Mouse (Mus musculus) lung, postnatal 25 days (tissue): ENCODE data around the gene Gna15.

Source experiments
- DNase-seq: peaks from one replicate; pipeline ENCODE4 v3.0.0; 2022; ENCODE audit warnings: low spot score

Gene Gna15

DNA sequence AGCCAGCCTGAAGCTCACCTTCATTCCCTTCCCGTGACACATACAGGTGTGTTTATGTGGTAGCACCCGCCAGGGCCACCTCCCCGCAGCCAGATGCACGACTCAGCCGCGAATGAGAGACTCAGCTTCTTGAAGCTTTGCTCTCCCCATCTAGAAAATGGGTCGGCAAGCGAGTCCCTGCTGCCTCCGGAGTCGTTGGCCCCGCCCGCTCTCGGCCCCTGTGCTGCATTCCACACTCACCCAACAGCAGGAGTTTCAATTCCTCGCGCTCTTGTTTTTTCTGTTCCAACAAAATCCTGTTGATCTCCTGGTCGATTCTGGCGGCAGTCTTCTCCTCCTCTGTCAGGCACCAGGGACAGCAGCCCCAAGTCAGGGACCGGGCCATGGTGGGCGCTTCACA lies 455 bp downstream of the Gna15 start:
- no peak for DNase-seq

DNA sequence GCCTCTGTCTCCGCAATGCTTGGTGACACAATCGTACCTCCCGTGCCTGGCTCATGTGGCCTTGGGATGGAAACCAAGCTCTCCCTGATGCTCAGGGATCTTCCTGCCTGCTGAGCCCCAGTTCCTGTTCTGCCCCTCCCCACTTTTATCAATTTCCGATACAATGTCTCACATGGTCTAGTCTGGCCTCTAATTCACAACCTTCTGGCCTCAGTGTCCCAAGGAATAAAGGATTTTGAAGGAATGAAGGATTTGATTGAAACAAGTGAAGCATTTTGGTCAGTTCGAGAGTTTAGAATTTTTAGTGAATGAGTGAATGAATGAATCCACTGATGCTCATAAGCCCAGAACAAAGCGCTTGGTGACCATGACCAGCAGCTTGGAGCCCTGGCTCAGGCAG lies 883 bp downstream of the Gna15 start:
- DNase-seq = no peak

DNA sequence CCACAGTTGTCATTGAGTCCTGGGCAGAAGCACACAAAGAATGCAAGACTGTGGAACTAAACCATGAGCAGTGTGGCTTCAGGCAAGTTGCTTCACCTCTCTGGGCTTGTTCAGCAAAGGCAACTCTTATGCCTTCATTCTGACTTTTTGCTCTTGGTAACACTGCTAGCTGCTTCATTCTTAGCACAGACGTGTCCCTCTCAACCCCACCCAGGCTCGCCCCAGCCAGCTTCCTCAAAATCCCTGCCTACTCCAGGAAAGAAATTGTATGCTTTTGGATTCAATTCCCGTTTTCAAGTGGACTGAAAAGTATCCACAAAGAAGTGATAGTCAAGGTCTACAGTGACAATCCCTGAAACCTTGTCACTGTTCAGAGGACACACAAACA lies 4.1 kb downstream of the Gna15 start:
- DNase-seq = no peak

DNA sequence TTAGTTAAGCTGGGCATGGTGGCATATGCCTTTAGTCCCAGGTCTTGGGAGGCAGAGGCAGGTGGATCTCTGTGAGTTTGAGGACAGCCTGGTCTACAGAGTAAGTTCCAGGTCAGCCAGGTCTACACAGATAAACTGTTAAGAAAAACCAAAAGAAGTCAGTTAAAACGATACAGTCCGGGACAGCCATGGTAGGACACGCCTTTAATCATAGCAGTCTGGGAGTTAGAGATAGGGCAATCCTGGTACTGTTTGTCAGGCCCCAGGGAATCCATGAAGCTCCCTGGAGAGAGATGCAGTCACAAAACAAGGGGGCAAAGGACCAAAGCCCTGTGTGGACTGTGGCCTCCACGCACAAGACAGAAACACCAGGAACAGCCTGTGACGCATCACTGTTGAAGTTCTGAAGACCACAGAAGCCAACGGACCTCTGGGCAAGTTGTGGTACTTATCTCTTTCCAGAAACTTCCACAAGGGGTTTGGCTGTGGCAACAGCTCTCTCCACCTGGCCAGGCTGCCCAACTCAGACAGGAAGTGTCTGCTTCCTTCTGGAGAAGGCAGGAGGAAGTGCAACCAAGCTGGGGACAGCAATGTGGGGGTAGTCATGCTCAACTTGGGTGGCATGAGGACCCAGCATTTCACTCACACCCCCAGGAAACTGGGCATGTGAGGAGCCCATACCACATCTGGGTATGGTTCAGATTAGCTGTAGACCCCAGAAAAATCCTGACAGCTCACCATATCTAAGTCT lies 4.6 kb downstream of the Gna15 start:
- no peak for DNase-seq

DNA sequence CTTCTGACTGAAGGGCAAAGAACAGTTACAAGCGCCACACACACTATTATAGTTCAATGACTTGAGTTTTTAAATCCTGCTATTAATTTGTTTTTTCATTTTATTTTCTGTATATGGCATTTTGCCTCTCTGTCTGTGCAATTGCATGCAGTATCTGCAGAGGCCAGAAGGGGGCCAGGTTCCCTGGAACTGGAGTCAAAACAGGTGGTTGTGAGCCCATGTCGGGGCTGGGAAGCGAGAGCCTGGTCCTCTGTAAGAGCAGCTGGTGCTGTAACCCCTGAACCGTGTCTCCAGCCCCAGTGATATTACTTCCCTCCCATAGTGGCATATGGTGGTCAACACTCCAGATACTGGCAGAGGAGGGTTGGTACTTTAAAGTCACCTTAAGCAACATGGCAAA lies 5.5 kb downstream of the Gna15 start:
- DNase-seq = peak; percentile 71

DNA sequence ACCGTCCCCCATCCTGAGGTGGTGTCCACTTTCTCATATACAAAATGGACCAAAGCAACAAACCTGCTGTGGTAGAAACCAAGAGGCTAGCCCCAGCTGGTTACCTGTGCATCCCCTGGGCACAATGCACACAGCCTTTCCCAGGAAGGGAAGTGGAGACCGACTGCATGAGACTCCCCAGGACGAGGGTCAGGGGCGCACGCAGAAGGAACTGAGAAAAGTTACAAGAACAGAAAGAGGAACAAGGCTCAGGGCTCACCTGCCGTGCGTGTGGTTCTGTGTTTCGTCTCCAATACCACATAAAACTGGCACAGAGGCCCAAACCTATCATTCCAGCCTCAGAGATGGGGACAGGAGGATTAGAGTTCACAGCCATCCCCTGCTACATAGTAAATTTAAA lies 6.8 kb downstream of the Gna15 start:
- DNase-seq = no peak

DNA sequence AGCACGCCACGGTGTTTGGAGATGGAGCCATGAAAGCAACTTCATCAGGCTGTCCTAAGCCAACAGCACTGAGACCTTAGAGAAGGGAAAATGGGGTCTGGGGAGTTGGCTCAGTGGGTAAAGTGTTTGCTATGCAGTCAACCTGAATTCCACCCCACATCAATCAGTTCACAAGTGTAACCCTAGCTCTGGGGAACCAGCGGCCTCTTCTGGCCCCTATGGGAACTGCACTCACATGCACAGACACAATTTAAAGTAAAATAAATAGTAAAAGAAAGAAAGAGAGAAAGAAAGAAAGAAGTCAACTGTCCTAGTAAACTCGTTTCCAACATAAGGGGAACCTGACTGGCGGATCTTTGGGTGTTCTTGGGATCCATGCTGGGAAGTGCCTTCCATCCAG lies 10.2 kb downstream of the Gna15 start:
- no peak for DNase-seq

DNA sequence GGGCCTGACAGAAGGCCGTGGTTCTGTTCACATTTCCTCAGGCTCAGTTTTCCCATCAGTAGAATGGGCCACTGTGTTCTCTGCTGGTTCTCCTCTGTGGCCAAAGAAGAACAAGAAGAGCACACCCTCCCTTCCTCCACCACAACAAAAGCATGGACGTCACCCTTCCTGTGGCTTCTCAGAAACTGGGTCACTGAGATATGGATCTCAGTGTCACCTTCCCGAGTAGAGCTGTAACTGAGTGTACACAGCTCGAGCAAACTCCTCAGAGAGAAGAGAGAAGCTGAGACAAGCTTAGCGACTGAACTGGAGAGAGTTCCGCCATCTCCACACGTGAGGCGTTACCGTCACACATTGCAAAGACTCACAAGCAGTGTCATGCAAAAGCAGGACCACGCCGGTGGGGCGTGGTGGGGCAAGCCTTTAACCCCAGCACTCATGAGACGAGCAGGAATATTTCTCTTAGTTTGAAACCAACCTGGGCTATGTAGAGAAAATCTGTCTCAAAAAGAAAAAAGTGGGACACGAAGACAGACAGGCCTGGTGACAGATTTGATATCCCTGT lies 13.7 kb downstream of the Gna15 start:
- DNase-seq = no peak

DNA sequence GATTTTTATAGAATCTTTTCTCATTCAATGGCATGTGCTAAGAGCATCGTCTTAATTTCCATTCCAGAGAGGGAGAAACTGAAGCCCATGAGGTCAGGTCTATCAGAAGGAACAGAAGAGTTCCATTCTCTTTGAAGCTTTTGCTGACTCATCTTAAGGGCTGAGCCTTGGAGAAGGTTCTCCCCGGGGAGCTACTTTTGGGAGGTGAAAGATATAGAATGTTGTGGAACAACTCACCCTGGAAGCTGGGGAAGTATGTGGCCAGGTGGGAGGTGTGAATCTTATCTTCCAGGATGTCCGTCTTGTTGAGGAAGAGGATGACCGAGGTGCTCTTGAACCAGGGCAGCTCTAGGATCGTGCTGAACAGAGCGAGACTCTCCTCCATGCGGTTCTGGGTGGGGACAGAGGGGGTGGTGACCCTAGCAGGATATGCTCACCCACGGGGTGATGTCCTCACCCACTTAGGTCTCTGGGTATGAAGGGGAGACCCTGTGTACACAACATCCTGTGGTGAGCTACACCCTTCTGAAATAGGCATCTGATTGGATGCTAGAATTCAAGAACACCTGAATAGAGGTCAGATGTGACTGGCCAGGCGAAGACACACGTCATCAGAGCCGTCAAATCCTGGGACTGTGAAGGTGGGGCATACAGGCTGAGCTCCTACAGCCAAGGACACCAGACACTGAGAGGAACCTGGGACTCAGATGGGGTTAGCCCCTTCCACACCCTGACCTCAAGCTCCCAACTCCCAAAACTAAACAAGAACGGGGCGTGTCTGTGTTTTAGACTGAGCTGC lies 16.1 kb downstream of the Gna15 start:
- no peak for DNase-seq

DNA sequence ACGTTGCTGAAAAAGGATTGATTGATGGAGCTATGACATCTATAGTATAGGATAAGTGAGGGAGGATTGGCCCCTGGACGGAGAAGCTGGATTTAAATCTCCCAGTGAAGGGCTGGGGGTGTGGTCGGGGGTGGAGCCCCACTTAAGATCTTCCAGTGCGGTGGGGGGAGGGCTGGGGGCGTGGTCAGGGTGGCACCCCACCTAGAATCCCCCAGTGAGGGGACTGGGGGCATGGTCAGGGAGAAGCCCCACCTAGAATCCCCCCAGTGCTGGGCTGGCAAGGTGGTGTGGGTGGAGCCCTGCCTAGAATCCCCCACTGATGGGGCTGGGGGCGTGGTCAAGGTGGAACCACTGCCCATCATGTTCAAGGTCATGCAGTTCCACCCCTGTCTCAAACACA lies 16.9 kb downstream of the Gna15 start:
- DNase-seq = no peak

DNA sequence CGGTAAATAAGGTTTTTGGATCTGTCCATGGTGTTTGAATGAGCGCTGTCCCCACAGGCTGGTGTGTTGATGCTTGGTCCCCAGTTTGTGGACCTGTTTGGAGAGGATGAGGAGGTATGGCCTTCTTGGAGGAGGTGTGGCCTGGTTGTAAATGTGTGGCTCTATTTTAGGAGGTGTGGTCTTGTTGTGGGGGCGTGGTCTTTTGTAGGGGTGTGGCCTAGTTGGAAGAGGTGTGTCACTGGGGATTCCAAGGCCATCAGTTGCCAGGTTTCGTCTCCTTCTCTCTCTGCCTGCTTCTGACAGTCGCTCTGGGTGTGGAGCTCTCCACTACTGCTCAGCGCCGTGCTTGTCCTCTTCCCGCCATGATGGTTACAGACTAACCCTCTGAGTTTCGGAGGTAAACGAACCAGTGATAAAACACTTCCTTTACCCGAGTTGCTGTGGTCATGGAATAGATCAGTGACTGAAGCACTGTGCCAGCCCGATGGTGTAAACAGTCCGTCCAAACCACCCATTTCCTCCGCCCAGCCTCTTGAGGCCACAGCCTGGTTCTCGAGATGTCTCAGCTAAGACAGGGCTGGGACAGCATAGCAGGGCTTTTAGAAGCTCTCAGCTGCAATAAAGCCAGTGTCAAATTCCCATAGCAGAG lies 18.9 kb downstream of the Gna15 start:
- DNase-seq = no peak

DNA sequence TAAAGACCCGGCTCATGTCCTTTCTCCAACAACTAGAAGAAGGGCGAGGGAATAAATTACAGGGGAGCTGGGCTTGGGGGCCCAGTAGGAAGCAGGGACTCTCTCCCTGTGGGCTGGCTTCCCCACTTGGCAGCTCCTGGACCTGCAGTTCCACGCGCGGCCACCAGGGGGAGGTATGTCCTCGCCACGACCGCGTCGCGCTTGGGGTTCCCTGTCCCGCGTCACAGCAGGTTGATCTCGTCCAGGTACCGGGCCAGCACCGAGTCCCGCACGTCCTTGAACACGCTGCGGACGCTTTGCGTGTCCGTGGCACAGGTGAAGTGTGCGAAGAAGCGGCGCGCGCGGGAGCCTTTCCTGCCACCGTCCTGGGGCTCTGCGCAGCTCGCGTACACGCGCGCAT lies 21.4 kb downstream of the Gna15 start:
- peak; percentile 88 for DNase-seq

DNA sequence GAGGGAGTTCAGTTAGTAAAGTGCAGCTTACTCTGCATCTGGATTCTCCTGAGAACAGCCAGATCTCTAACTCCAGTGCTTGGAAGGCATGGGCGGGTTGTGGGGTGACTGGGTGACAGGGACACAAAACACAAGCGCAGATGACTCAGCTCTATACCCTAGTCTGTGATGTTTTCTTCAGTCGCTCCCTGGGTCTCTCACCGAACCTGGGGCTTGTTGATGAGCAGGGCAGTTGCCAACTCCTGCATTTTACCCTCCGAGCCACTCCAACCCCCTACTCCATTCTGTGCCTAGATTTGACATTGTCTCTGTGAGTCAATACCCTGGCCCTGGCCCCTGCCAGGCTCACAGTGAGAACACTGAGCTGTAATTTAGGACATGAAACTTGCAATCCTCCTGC lies 22.2 kb downstream of the Gna15 start:
- no peak for DNase-seq

DNA sequence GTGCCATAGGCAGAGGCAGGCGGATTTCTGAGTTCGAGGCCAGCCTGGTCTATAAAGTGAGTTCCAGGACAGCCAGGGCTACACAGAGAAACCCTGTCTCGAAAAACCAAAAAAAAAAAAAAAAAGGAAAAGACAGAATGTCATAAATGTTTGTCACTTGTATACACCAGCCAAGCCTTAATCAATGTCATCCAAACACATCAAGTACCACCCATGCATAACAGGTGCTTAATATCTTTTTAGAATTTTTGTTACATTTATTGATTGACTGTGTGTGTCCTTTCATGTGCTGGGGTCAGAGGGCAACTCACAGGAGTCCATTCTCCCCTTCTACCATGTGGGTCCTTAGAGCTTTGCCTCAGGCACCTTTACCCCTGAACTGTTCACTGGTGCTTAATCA lies 24.0 kb downstream of the Gna15 start, which contains the start of gene S1pr4:
Gene S1pr4 (minus strand): TSS at position 101 of the 400 bp plus-strand sequence.
- DNase-seq = no peak

DNA sequence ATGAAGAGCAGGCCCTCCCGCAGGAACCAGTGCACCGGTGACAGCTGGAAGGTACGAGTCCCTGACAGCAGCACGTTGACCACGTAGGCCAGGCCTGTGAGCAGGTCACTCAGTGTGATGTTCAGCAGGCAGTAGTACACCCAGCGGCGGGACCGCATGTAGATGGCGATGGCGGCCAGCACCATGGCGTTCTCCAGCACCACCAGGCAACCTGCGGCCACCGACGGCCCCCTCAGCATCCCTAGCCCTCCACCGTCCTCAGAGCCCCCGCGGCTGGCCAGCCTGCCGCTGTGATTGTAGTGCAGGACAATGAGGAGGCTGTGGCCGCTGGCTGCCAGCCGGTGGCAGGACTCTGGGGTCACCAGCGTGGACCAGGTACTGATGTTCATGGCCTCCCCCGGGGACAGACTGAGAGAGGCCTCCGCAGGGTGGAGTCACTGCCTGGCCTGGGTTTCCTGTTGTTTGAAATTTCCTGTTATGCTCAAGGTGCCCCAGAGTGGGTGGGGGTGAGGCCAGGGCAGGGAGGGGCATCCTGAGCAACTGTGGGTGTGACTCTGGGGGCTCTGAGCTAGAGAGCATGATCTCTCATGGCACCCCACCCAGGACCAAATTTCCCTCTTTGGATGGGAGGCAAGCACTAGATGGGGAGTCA lies 24.6 kb downstream of the Gna15 start:
- peak; percentile 86 for DNase-seq

DNA sequence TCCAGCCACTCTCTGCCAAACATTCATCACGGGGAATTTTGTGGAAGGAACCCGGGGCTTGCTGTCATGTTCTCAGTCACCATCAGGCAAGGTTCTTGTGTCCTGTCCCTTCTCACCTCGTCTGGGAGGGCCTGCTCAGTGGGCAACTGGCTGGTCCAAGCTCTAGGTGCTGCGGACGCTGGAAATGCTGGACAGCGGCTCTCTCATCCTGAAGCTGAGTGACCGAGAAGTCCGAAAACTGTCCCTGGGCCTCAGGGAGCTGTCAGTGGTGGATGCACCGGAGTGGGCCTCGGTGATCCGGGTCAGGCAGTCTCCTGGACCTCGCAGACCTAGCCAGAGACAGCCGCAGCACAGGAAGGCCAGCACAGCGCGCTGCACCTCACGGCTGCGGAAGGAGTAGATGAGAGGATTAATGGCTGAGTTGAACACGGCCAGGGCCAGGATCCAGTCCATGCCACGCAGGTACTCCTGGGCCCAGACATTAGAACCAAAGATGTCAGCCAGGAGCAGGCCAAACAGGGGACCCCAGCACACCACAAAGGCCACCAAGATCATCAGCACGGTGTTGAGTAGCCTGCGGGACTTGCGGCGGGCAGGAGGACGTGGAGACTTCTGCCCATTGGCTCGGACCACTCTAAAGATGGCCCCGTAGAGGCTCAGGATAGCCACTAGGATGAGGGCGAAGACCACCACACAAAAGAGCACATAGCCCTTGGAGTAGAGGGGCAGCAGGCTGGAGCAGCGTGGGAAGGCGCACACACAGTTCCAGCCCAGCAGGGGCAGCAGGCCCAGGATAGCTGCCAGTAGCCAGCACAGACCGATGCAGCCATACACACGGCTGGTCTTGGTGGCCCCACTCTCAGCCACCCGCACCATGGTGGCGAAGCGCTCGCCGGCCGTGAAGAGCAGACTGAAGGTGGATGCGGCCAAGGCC lies 25.4 kb downstream of the Gna15 start:
- DNase-seq = no peak

DNA sequence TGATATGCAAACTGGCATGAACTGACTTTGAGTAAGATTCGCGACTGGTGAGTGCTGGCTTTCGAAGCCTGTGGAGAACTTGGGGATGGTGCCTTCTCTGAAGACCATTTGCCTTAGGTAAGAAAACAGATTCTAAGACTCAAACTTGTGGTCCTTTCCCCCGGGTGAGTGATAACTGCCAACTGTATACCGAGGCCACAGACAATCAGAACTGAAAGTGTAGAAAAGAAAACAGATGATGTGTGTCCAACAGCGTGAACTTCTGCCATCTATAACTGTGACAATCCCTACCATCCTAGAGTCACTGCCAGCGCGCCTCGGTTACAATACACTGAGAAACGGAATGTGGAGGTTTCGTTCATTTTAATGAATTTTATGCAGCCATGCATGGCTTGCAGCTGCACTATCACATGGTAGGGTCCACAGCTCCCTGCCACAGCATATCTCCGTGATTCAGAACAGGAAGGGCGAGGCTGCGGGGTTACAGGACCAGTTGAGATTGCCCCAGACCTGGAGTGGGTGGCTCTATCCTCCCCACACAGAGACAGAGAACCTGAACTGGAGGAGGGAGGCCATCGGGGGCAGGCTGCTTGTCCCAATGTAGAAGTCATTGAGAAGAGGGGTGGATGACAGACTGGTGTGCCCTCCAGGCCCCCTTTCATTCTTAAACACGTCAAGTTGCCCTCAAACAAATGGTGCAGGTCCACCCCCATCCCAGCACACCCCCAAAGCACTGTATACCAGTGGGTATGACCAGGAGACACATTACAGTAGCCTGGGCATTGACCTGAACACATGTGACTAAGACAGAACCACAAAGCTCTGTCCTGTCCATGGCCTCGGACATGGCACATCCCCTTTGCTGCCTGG lies 26.4 kb downstream of the Gna15 start:
- peak; percentile 23 for DNase-seq

DNA sequence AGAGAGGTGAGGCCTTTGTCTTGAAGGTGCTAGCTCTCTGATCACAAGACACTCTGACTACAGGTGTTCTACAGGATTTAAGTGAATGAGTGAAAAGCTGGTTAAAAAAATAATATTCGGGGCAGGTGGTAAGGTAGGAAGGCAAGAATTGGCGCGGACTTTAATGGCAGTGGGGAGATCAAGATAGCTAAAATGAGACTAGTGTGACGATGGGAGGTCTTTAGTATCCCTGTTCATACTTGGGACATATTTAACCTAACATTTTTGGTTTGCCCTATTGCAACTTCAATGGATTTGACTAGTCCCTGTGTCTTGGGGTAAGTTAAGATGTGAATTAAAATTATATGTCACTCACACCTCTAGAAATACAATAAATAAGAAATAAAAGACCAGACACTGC lies 27.1 kb downstream of the Gna15 start:
- no peak for DNase-seq

DNA sequence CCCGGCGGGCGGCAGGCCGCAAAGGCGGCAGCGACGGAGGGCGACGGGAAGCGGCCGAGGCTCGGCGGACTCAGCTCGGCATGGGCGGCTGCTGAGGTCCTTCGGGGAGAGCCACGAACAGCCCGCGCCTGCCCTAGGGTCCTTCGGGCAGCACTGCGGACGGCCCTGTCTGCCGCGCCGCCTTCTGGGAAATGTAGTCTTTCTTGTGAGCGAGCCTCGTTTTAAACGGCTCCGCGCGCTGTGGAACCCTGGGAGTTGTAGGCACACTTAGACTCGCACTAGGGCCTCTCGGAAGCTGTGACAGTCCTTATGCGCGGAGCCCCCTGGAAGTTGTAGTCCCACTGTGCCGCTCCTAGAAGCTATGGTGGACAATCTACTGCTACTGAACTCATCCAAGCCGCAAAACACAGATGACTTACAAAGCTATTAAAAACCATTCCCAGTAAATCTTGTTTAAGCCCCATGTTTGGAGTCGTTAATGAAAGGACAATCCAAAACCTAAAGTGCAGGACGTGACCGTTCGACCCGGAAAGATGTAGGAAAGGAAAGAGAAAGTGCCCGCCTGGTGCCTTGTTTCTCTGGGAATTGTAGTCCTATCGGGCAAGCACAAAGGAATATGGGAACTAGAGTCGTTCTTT lies 27.6 kb downstream of the Gna15 start, which contains the start of gene Ncln:
Gene Ncln (minus strand): TSS at position 129 of the 638 bp plus-strand sequence.
- DNase-seq = peak; percentile 99
